ENCODE assay signal across 8 mouse cellular contexts in the genomic region with DNA sequence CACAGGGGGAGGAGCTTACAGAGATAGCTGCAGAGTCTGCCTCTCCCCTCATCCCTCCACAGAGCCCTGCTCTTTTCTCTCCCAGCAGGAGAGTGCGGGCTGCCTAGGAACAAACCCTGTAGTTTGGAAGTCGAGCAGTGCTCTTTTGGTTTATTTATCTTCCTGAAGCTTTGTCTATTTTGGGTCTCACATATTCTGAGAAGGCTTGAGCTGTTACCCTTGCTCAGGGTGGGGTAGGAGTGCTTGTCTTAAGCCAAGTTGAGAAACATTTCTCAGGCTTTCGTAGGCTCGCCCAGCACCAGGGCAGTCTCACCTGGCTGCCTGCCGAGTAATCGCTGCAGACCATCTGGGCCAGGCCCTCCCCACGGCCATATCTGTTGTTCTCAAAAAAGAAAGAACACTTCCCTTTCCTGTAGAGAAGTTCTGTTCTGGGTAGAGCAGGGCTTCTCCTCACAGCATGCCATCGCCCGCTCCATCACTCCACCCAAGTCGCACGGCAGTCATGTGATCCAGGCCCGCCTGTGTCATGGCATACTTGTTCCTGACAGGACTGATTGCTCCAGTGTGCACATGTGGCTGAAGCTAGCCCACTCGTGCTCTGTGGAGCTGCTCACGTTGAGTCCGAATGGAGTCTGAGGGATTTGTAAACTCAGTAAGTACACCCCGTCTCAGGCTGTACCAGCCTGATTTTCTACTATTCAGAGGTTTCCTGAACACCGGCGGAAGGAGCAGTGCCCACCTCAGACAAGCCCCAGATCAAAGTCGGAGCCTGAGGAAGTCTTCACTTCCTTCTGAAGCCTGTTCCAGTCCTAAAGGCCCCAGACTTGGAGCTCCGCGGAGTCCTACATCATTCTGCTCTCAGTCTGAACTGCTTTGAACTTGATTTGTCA. TPM values are rescaled to one million over a fixed set of nuclear protein-coding genes. Genes with fewer than 3 reads are reported as not detected.
A peak's percentile ranks its signal among the peaks of the same experiment; 100 is the strongest.
DNase-seq lines count a peak whose midpoint lies in the region; ATAC-seq and TF ChIP-seq lines count a peak whose summit lies in the region.

No protein-coding gene starts in this region.

- TF ChIP-seq CTCF in lung, postnatal 0 days (IDR thresholded peaks at IDR 0.05): no peak

- no peak overlapping the region for H3K4me2 ChIP-seq in embryonic facial prominence, embryonic 15.5 days (replicated peaks)
- peak overlapping the region; percentile 33; the same call in 1 of the 2 replicates for H3K4me2 ChIP-seq in lung, postnatal 0 days (replicated peaks; ENCODE audit: low read depth, low read length)

- H3K27ac ChIP-seq in embryonic facial prominence, embryonic 15.5 days (replicated peaks): no peak overlapping the region
- H3K27ac ChIP-seq in lung, postnatal 0 days (ENCODE audit: low read length): peak overlapping the region; percentile 71

- peak; percentile 96 for TF ChIP-seq EP300 in lung, postnatal 0 days (IDR thresholded peaks at IDR 0.05)

- H3K4me1 ChIP-seq in embryonic facial prominence, embryonic 15.5 days: no peaks in the 10 kb centered on the region
- H3K4me1 ChIP-seq in lung, postnatal 0 days (ENCODE audit: insufficient read depth, low read depth, low read length): peaks cover 5% of the 10 kb centered on the region; the same call in 1 of the 2 replicates

- WGBS in embryonic facial prominence, embryonic 15.5 days: 59% methylated on average over 21 of the region's 21 CpGs
- WGBS in lung, postnatal 0 days: 23% methylated on average over 21 of the region's 21 CpGs

- H3K9me3 ChIP-seq in embryonic facial prominence, embryonic 15.5 days (replicated peaks): no peaks in the 10 kb centered on the region
- H3K9me3 ChIP-seq in lung, postnatal 0 days (ENCODE audit: low read length): no peaks in the 10 kb centered on the region

- DNase-seq in CD4-positive helper T cell, adult 2 months (ENCODE audit: low read depth, low spot score): peak; percentile 13
- DNase-seq in ZHBTc4 (ENCODE audit: low read depth, low spot score): peak; percentile 74
- peak; percentile 56 for DNase-seq in heart, postnatal 25 days (ENCODE audit: low spot score)
- peak; percentile 54 for DNase-seq in layer of hippocampus, adult 11-12 months (ENCODE audit: low spot score)
- peak; percentile 70 for DNase-seq in lung, postnatal 0 days (ENCODE audit: low spot score)
- DNase-seq in right cerebral cortex, postnatal 14 days: peak; percentile 67
- peak; percentile 25 for DNase-seq in urinary bladder, postnatal 25 days (ENCODE audit: low spot score)

- peak; percentile 54 for ATAC-seq in embryonic facial prominence, embryonic 15.5 days (ENCODE audit: insufficient number of reproducible peaks, low FRiP score, low TSS enrichment, low read depth)
- ATAC-seq in lung, postnatal 0 days: peak; percentile 85

- intact Hi-C loops in heart, postnatal 25 days (cut with DNase I): loop anchor here (1.0 kb wide), 2 partner anchors 52 to 102 kb away; no protein-coding TSS in a partner anchor

- no peaks in the 10 kb centered on the region for H3K36me3 ChIP-seq in embryonic facial prominence, embryonic 15.5 days
- no peaks in the 10 kb centered on the region for H3K36me3 ChIP-seq in lung, postnatal 0 days (ENCODE audit: insufficient read depth, low read length)

- H3K4me3 ChIP-seq in embryonic facial prominence, embryonic 15.5 days (replicated peaks): no peak overlapping the region
- H3K4me3 ChIP-seq in lung, postnatal 0 days (ENCODE audit: low read depth, low read length): no peak overlapping the region

- no peaks in the 10 kb centered on the region for H3K27me3 ChIP-seq in embryonic facial prominence, embryonic 15.5 days
- H3K27me3 ChIP-seq in lung, postnatal 0 days (replicated peaks; ENCODE audit: insufficient read depth, low read length): no peaks in the 10 kb centered on the region

- no peak overlapping the region for H3K9ac ChIP-seq in embryonic facial prominence, embryonic 15.5 days
- no peak overlapping the region for H3K9ac ChIP-seq in lung, postnatal 0 days (replicated peaks; ENCODE audit: low read depth)

RNA-seq across cellular contexts. Expression of a gene that starts 35.5 kb away (rescaled TPM):
- 3.6 and 5.8 TPM in 2 replicates for polyA plus RNA-seq in embryonic facial prominence, embryonic 15.5 days (2015; fragmentation: Nextera tagmentation; extraction: Ambion mirVana)
- total RNA-seq in heart, postnatal 25 days (2021): not detected
- 7.4 and 10.4 TPM in 2 replicates for polyA plus RNA-seq in lung, postnatal 0 days (2015; fragmentation: Nextera tagmentation; extraction: Ambion mirVana)

RNA-seq across cellular contexts. Expression of a gene that starts 50.5 kb away (rescaled TPM):
- polyA plus RNA-seq in embryonic facial prominence, embryonic 15.5 days (2015; fragmentation: Nextera tagmentation; extraction: Ambion mirVana): 0.80 and 1.1 TPM in 2 replicates
- 10 to 100 TPM; 22.6 to 23.2 TPM for total RNA-seq in heart, postnatal 25 days (2021)
- polyA plus RNA-seq in lung, postnatal 0 days (2015; fragmentation: Nextera tagmentation; extraction: Ambion mirVana): 18.7 and 19.8 TPM in 2 replicates

Comparison
In these comparisons a context has a peak if more than half of its experiments do, and no peak if none do; other contexts are left out.
1. DNase-seq: peak in every context shown above with its lines; median percentile 74 in ZHBTc4; 70 in lung, postnatal 0 days; 67 in right cerebral cortex, postnatal 14 days; 56 in heart, postnatal 25 days; 54 in layer of hippocampus, adult 11-12 months; 25 in urinary bladder, postnatal 25 days; 13 in CD4-positive helper T cell, adult 2 months.